Mouse (Mus musculus) hindbrain, embryonic 10.5 days (tissue): Measurements from ENCODE around the gene Klrb1b. TPM values are rescaled to one million over a fixed set of nuclear protein-coding genes. Genes with fewer than 3 reads are reported as not detected.

Source experiments
- polyA plus RNA-seq: library from polyadenylated mRNA; unstranded; fragments of >200 nt; fragmentation: Nextera tagmentation; extraction: Ambion mirVana; gene quantifications from 2 replicates; pipeline ENCODE4 v1.2.1, GENCODE M21; 2016

Klrb1b gene
- polyA plus RNA-seq, 1 experiment from 2014 or later, result not detected

Other genes with a start within 250 kb of the Klrb1b start
- gene A2ml1, start 244.7 kb downstream of the Klrb1b start, polyA plus RNA-seq, result 0.04 TPM in 1 of 2 replicates, not detected in the other
- gene Klrb1a, start 202.8 kb downstream of the Klrb1b start, polyA plus RNA-seq, result not detected in 2 replicates
- not detected in 2 replicates for gene Clec2h, start 163.9 kb downstream of the Klrb1b start, polyA plus RNA-seq
- gene Klrb1, start 103.3 kb downstream of the Klrb1b start, polyA plus RNA-seq, result not detected in 2 replicates
- not detected in 2 replicates for gene Klrb1c, start 37.1 kb downstream of the Klrb1b start, polyA plus RNA-seq
- not detected in 2 replicates for gene Gm44511, start within 50 bp of the Klrb1b start, polyA plus RNA-seq
- not detected in 2 replicates for gene Clec2i, start 61.3 kb upstream of the Klrb1b start, polyA plus RNA-seq
- 0.98 and 1.8 TPM in 2 replicates for gene BC035044, start 64.8 kb upstream of the Klrb1b start, polyA plus RNA-seq
- not detected in 2 replicates for gene Clec2g, start 108.0 kb upstream of the Klrb1b start, polyA plus RNA-seq
- 0.22 and 0.51 TPM in 2 replicates for gene Klrb1f, start 219.6 kb upstream of the Klrb1b start, polyA plus RNA-seq